Mouse (Mus musculus) E14TG2a.4 (cell line): ENCODE results near the gene Lrrc25.

Experiments
- CTCF ChIP-seq: conservative IDR thresholded peaks from 2 replicates; pipeline ENCODE4 v1.5.1; 2014; ENCODE audit warnings: low read length
- NANOG ChIP-seq: IDR thresholded peaks from 2 replicates; pipeline ENCODE4 v1.6.1; 2014; ENCODE audit warnings: borderline replicate concordance, low read length, mixed read lengths

DNA sequence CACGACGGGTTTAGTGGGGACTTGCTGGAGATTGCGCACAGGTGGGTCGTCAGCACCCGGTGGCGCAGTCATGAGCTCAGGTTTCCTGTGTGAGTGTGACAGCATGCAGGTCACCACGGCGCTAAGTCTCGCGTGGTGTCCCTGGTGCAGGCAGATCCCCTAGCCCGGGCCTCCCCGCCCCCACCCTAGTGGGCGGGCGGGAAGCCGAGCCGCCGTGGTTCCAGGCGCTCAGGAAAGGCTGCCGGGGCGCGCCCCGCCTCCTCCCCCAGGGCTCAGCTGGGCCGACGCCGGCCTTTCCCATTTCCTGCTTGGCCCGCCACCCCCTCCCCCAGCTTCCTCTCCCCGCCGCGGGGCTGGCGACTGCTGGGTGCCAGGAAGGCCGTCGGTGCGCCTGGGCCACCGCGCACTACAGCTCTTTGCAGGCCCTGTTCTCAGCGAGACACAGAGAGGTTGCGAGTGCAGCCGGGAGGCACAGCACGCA, 6.5 kb upstream of the Lrrc25 start:
- TF ChIP-seq CTCF (no peak), NANOG (no peak)
